ENCODE assay signal across 8 mouse cellular contexts in genomic region chr9:61878889-61879288, GRCm38 (mm10). TPM values are rescaled to one million over a fixed set of nuclear protein-coding genes. Genes with fewer than 3 reads are reported as not detected.
DNase-seq lines count a peak whose midpoint lies in the region; ATAC-seq lines count a peak whose summit lies in the region.

No protein-coding gene starts in this region.

- H3K27me3 ChIP-seq in liver, embryonic 12.5 days (replicated peaks): peaks cover 49% of the 10 kb centered on the region
- no peaks in the 10 kb centered on the region for H3K27me3 ChIP-seq in forebrain, embryonic 15.5 days
- H3K27me3 ChIP-seq in limb, embryonic 11.5 days (ENCODE audit: control insufficient read depth, insufficient read depth, low read length): no peaks in the 10 kb centered on the region

- no peak overlapping the region for H3K9ac ChIP-seq in liver, embryonic 12.5 days
- no peak overlapping the region for H3K9ac ChIP-seq in forebrain, embryonic 15.5 days (replicated peaks)
- no peak overlapping the region for H3K9ac ChIP-seq in limb, embryonic 11.5 days (ENCODE audit: low read length)

- no peak for ATAC-seq in liver, embryonic 12.5 days
- 0 out of 2 replicates have a peak, but pooled peaks have one; percentile 42 for ATAC-seq in forebrain, embryonic 15.5 days (replicated peaks)
- no peak for ATAC-seq in limb, embryonic 11.5 days (ENCODE audit: insufficient number of reproducible peaks, low FRiP score, low TSS enrichment, low read depth)

- no peaks in the 10 kb centered on the region for H3K9me3 ChIP-seq in liver, embryonic 12.5 days (replicated peaks)
- no peaks in the 10 kb centered on the region for H3K9me3 ChIP-seq in forebrain, embryonic 15.5 days
- no peaks in the 10 kb centered on the region for H3K9me3 ChIP-seq in limb, embryonic 11.5 days (ENCODE audit: control insufficient read depth, low read length)

- no peak overlapping the region for H3K27ac ChIP-seq in liver, embryonic 12.5 days
- H3K27ac ChIP-seq in forebrain, embryonic 15.5 days (replicated peaks): peak overlapping the region; percentile 59; the same call in 1 of the 2 replicates
- H3K27ac ChIP-seq in limb, embryonic 11.5 days (replicated peaks; ENCODE audit: low read depth, low read length): no peak overlapping the region

- no peaks in the 10 kb centered on the region for H3K36me3 ChIP-seq in liver, embryonic 12.5 days
- no peaks in the 10 kb centered on the region for H3K36me3 ChIP-seq in forebrain, embryonic 15.5 days
- H3K36me3 ChIP-seq in limb, embryonic 11.5 days (ENCODE audit: control insufficient read depth, insufficient read depth, low read length): no peaks in the 10 kb centered on the region

- 24% methylated on average over 2 of the region's 2 CpGs for WGBS in liver, embryonic 12.5 days (ENCODE audit: insufficient replicate concordance)
- 16% methylated on average over 2 of the region's 2 CpGs for WGBS in forebrain, embryonic 15.5 days
- WGBS in limb, embryonic 11.5 days: 22% methylated on average over 2 of the region's 2 CpGs

- no peak overlapping the region for H3K4me2 ChIP-seq in liver, embryonic 12.5 days
- no peak overlapping the region for H3K4me2 ChIP-seq in forebrain, embryonic 15.5 days (replicated peaks)
- H3K4me2 ChIP-seq in limb, embryonic 11.5 days (ENCODE audit: low read depth, severe bottlenecking): no peak overlapping the region

- no peaks in the 10 kb centered on the region for H3K4me1 ChIP-seq in liver, embryonic 12.5 days
- peaks cover 40% of the 10 kb centered on the region for H3K4me1 ChIP-seq in forebrain, embryonic 15.5 days
- peaks cover 19% of the 10 kb centered on the region for H3K4me1 ChIP-seq in limb, embryonic 11.5 days (ENCODE audit: control insufficient read depth, insufficient read depth, low read length)

- H3K4me3 ChIP-seq in liver, embryonic 12.5 days: no peak overlapping the region
- no peak overlapping the region for H3K4me3 ChIP-seq in forebrain, embryonic 15.5 days
- H3K4me3 ChIP-seq in limb, embryonic 11.5 days (ENCODE audit: low read depth, low read length): no peak overlapping the region

- peak; percentile 65 for DNase-seq in liver
- DNase-seq in brain, adult 2 months (ENCODE audit: low read depth, low spot score): peak; percentile 79
- DNase-seq in kidney, adult 8-10 months: peak; percentile 45 to 72
- DNase-seq in limb, embryonic 11.5 days (ENCODE audit: low spot score): peak; percentile 91
- DNase-seq in ovary, postnatal 10 days (ENCODE audit: low spot score): peak; percentile 42
- peak; percentile 64 for DNase-seq in thymus, postnatal 25 days

RNA-seq across cellular contexts. Expression of gene Rplp1, which starts 35.5 kb away (rescaled TPM):
- 1,190 and 1,274 TPM in 2 replicates for polyA plus RNA-seq in liver, embryonic 12.5 days (2016; fragmentation: Nextera tagmentation; extraction: Ambion mirVana)
- 859 and 881 TPM in 2 replicates for polyA plus RNA-seq in forebrain, embryonic 15.5 days (2015; fragmentation: Nextera tagmentation; extraction: Ambion mirVana)
- polyA plus RNA-seq in limb, embryonic 11.5 days (2014; fragmentation: Nextera tagmentation; extraction: Ambion mirVana): 1,214 and 1,288 TPM in 2 replicates
